Mouse (Mus musculus): ENCODE measurements at regions not wholly inside any gene's neighbourhood (a gene's known extent, or its start where the extent isn't known, plus 50 kb on each side); places are given as distances from the start of the nearest gene placed in this dataset.

DNA sequence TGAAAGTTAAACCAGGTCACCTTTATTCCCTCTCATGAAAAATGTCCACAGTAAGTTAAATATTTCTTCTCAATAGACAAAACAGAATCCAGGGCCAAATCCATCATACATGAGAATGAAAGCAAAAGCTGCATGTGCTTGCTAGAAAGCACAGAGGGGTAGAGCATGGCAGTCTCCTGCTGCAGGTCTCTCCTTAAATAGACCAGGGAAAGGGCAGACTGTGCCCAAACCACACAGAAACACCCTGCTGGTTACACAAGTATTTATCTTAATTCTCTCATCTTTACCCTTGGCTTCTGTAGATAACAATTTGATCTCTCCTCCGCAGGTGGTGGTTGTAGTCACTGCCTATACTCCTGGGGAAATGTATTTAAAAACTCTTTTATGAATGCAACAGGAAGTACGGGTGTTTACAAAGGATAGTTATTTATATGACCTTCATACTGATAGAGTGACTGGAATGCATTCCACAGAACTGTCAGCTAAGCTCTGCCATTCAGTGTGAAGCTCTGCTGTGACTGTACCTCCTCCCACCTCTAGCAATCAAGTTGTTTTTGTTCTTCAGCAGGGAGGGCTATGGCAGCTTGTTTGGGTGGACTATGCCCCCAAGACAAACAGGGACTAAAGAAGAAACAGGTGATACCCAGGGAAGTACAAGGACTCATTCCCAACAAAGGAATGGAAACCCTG is 538.4 kb upstream of the Nrsn1 start:
- TF ChIP-seq CTCF (IDR thresholded peaks at IDR 0.05; ENCODE audit: borderline replicate concordance, extremely low read depth, insufficient read depth, insufficient read length) (no peak), POLR2A (IDR thresholded peaks at IDR 0.05; ENCODE audit: borderline replicate concordance, extremely low read depth, insufficient read depth, insufficient read length, poor library complexity, severe bottlenecking) (no peak)

Measured in brain, embryonic 14.5 days (tissue).